Mouse (Mus musculus) common myeloid progenitor, adult 5-6 weeks (primary cell): ENCODE data around the gene Col6a1. TPM values are rescaled to one million over a fixed set of nuclear protein-coding genes. Genes with fewer than 3 reads are reported as not detected.
A peak's percentile ranks its signal among the peaks of the same experiment; 100 is the strongest.

ENCODE experiments used
- ATAC-seq: replicated peaks from 2 replicates; pipeline ENCODE4 v1.8.0; 2016; ENCODE audit warnings: low read depth, mild to moderate bottlenecking, moderate TSS enrichment, inconsistent platforms; ENCODE audit not compliant: poor library complexity, severe bottlenecking
- total RNA-seq: library from RNA; stranded (forward); fragments of 200-1000, 187-1606 nt; gene quantifications from 2 replicates; pipeline ENCODE4 v1.2.3, GENCODE M21; 2017

Col6a1 gene
- not detected in 2 replicates for total RNA-seq

DNA sequence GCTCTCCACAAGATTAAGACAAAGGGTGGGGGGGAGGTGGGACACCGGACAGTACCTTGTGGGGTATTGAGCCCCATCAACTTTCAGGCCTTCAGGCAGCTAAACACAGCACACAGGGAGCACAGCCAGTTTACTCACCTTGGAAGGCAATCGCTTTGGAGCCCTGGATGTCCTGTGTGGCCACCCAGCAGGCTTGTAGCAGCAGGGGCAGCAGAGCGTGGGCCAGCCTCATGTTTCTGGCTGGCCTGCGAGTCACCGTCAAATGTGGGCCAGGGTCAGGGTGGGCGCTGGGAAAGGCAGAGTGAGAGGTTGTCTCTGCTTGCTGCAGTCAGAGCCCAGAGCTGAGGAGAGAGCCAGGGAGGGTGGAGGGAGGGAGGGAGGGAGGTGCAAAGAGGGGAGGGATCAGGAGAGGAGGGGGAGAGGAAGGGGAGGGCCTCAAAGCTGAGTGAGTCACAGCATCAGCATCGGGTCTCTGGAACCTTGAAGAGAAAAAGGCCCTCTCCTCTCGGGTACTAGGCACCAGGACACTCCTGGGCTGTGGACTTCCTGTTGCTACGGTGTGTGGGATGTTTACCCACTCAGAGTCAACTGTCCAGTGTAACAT is at the start of gene Col6a1:
Gene Col6a1 (minus strand): TSS at position 487 of the 604 bp plus-strand sequence.
- ATAC-seq: no peak

- no peak for ATAC-seq
Measured at GRCm38 (mm10) chr10:76771624-76772023, 45.7 kb upstream of the Col6a1 start.

DNA sequence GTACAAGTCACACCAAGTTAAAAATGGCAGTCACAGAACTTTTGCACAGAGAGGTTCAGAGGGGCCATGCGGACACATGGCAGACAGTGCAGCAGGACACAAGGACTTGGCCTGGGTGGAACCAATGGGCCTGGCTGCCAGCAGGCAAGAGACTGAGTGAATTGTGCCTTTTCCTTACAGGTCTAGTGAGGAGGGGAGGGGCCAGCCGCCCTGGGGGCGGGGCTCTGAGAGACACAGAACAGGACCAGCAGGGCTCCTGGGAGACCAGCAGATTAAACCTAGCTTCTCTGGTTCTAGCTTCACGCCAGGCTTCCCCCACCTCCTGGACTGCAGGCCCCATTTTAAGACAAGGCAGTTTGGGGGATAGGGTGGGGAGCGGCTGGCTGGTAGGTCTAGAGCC is 45.1 kb upstream of the Col6a1 start:
- ATAC-seq: no peak

DNA sequence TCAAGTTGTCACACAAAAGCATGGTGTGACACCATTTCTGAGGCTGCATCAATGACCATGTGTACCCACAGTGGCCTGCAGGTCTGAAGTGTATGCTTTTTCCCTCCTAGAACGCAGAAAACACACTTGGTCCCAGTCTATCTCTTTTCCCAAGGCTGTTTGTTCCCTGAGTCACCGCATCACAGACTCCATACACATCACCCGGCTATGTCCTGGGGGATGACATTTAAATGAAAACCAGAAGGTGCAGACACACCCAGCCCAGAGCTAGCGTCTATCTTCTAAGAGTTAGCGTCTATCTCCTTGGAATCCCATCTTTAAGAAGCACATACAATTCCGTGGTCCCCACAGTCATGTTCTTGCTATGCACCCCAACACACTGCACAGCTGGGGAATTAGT is 43.6 kb upstream of the Col6a1 start:
- ATAC-seq: no peak

- no peak for ATAC-seq
Measured at GRCm38 (mm10) chr10:76766196-76766595, 40.2 kb upstream of the Col6a1 start.

DNA sequence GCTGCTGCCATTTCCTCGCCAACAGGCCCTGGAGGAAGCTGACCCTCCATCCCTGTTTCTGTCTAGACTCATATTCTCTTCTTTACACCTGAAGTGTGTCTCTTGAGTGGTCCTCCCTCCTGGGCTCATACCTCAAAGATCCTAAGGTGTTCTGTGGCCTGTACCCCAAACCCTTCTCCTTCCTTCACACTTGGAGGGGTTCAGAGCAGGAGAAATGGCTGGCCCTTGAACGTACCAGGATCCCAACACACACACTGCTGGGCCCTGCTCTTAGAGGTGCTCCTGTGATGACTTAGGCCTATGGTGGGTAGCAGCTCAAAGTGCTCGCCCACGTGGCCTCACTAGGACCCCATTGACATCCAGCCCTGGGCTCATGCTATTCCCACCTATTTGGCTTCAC is 39.0 kb upstream of the Col6a1 start:
- no peak for ATAC-seq

DNA sequence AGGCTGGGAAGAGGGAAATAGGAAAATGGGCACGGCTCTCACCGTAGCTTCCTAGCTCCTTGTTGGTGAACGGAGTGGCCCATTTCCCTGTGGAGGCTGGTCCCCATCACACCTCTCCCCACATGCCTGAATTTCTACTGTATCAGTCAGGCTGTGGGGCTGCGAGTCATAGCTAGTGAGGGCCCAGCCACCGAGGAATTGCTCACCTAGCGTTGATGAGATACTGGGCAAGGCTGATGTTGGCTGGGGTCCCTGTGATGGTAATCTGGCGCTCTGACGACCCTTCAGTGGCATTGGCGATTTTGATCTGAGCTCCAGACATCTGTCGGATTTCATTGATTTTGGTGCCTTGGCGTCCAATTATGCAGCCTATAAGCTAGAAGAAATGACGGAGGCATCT is 37.0 kb upstream of the Col6a1 start:
- no peak for ATAC-seq

DNA sequence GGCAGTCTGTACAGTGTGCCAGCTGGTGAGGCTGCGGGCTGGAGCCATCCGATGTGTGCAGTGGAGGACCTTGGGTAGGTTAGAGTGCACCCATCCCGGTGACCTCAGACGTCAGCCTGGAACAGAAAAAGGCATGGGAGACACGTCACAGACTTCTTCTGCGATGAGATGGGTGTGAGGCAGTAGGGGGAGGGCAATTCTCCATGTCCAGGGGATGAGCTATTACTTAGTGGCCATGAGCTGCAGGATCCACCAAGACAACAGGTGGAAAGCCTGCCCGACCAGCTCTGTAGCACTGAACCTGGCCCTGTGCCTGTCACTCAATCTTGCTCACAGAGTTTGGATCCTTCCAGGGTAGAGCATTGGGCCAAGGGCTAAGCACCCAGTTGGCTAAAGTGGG is 36.4 kb upstream of the Col6a1 start:
- no peak for ATAC-seq

DNA sequence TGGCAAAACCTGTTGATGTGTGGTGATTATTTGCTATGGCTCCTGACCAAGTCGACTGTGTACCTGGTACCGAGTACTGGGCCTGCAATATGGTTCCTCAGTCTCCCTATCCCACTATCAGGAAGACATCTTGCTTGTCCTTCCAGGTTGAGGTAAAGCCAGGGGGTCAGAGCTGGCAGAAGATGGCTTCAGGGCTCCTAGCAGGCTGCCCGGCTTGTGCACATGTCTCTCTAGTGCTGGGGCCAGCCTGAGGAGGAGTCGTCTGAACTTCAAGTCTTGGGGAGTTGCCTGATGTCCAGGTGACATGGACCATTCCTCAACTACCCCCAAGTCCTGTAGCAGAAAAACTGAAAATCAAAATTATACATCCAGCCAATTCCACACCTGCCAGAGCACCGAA is 33.9 kb upstream of the Col6a1 start:
- ATAC-seq: no peak

DNA sequence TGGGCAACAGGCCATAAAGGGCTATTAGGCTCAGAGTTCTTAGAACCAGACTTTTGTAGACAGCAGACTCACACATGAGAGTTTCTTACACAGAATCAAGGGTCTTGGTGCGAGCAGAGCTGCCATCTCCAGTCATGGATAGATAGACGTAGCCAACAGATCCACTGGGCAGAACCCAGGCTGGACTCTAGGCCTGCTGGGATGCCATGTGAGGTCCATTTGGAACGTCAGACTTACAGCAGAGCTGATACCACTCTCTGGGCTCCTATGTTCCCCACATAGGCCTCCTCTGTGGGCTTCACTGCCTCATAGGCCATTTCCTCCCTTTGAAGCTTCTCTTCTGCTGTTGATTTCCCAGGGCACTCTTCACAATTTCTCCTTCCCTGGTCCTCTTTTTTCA is 27.7 kb upstream of the Col6a1 start:
- no peak for ATAC-seq

DNA sequence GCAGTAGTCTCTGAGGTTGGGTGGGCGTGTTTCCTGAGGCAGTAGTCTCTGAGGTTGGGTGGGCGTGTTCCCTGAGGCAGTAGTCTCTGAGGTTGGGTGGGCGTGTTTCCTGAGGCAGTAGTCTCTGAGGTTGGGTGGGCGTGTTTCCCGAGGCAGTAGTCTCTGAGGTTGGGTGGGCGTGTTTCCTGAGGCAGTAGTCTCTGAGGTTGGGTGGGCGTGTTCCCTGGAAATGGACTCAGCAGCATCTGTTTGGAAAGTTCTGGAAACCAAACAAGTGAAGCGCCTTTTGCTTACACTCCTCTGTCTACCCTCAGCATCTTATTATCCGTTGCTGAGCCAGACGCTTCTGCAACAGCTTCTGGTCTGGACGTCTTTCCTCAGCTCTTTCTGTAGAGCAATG is 18.3 kb upstream of the Col6a1 start:
- ATAC-seq: peak; percentile 83

- no peak for ATAC-seq
Measured at GRCm38 (mm10) chr10:76736764-76737163, 10.8 kb upstream of the Col6a1 start.

DNA sequence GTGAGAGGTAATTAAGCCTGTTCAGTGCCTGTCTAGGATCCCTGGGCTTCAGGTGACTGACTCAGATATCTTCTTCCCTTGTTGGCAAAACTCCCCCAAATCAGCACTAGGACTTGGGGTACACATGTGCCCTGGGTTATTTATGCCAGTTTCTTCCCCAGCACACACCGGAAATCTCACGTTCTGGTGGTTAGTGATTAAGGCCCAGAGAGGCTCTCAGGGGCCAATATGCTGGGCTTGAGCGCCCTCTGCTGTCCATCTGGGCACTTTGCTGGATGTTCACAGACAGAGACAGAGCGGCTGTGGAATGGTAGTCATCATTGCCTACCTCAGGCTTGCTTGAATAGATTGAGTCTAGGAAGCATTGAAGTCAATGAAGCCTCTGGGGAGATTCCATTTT is 9.0 kb upstream of the Col6a1 start:
- ATAC-seq: peak; percentile 97

DNA sequence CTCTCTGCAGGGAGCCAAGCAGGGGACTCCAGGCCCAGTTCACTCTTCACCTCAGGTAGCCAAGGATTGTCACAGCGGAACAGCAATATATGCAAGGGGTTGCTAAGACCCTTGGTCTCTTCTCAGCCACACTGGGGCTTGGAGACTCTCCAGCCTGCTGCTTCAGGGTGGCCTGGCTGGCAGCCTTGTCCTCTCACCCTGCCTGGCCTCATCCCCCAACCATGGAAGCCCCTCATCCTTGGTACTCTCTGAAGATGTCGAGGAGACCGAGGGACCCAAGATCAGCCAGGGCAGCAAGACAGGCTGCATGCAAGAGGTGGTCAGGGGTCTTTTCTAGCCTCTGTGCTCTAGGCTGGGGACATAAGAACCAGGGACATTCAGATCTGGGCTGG is 7.7 kb upstream of the Col6a1 start:
- no peak for ATAC-seq

DNA sequence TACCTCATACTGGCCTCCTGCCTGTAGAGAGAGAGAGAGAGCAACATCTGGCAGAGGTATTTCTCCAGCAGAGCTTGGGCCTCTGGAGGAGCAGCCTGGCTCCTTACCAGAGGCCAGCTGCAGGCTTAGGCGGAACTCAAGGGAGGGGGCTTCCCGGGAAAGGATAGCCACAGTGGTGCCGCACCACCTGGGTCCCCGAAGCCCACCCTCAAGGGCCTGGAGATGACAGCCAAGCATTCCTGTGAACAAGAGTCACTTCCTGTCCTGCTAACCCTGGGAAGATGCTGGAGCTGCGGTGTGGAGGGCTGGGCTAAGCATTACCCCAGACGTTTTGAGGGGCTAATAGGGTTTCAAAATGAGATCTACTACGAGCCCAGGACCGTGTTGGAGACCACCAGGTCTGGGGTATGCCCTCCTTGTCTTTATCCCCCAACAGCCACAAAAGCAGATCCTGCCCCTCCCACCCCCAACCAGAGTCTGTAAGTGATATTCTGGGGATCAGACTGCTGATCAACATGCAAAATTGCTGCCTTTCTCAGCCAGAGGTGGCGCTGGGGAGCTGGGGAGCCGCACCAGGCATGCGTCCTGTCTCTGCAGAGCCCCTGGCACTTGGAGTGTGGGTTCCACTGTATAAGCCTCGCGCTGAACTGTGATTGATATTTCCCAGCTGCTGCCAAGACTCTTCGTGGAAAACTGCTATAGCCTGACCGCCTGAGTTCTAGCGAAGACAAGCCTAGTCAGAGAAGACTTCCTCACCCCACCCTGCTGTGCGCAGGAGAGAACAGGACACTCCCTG is 7.1 kb upstream of the Col6a1 start:
- peak; percentile 59 for ATAC-seq

DNA sequence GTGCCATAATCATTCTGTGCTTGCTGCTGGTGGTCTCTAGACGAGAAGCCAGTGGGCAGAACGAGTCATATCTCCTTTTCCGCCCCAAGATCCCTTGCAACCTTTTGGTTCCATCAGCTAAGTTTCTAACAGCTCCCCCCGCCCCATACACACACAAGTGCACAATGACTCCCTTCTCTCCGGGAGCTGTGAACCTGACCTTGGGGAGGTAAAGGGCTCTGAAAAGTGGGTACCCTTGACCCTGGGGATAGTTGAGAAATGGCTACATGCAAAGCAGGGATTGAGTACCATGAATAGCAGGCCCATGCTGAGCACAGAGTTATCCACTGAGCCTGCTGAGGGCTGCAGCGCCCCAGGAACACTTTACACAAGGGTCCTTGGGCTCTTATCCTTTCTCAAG is 6.4 kb upstream of the Col6a1 start:
- no peak for ATAC-seq

DNA sequence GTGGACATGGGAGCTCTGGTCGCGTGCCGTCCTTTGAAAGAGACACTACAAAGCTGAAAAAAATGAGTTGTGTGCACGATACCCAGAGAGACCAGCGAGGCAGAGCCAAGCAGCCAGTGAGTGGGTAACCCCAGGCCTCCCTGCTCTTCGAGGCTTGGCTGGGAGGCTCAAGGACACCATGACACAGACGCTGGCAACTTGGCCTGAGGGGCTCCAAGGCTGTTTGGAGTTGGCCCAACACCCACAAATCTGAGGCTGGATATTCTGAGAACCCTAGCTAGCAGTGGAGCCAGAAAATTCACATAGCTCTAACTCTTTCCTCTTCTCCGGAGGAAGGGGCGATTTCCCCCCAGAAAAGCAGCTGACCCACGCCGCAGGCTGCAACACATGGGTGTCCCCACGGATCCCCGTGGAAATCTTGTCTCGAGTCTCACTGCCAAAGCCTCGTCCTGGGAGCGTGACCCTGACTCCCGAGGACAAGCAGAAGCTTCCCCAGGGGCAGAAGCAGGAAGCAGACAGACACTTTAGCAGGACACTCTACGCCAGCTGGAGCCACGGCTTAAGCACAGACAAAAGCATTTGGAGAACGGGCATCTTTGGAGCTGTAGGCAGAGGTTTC is 5.8 kb upstream of the Col6a1 start:
- ATAC-seq: no peak

GRCm38 (mm10) chr10:76729631-76730620 is 4.0 kb upstream of the Col6a1 start:
- no peak for ATAC-seq

DNA sequence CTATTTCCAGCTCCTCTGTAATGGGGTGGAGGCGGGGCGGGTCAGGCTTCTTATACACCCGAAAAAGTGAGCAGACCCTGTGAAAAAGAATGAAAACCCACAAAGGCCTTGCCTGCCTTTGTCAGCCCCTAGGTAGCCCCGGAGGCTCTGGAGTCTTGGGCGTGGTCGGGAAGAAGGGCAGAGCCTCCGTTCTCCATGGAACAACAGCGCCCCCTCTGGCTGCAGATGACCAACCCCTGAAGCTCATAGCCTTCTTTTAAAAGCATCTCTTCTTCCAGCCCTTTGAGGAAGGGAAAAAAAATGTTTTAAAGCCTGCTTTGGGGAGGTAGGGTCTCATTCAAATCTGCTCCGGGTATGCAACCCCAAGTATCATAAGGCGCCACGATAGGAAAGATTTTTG is 2.4 kb upstream of the Col6a1 start:
- peak; percentile 52; the same call in 1 of the 2 replicates for ATAC-seq

DNA sequence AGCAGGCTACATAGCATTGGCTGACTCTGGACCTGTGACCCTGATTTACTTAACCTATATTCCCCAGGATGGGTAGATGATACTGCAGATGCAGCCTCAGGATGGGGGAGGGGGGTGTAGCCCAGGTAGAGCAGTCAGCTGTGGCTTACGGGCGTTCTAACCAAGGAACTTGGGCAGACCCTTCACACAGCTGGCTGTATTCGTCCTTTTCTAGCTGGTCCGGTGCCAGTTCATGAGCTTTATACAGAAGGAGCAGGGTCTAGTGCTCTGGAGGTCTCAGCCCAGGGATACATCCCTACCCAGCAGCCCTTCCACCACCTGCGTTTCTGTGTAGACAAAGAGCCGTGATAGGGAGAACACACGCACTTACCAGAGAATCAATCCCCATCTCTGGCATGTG is 1.3 kb upstream of the Col6a1 start:
- ATAC-seq: no peak
